Mouse (Mus musculus) liver, embryonic 14.5 days (tissue): ENCODE results near the gene Tns1. TPM values are rescaled to one million over a fixed set of nuclear protein-coding genes. Genes with fewer than 3 reads are reported as not detected.

Experiments
- ATAC-seq: fragments of 200-750 bp; cut with Nextera tagmentation; 2 replicates; pipeline ENCODE4 v1.8.0; 2017; ENCODE audit warnings: moderate number of reproducible peaks, mild to moderate bottlenecking, moderate library complexity; ENCODE audit not compliant: insufficient read depth
- DNase-seq, 3 experiments: peaks; one replicate each; pipeline ENCODE4 v3.0.0-alpha.2; 2012 to 2013; ENCODE audit warnings: low read depth in 3 of 3, low spot score in 3 of 3
- H3K27ac ChIP-seq: fragments of 300-500 bp; sonication (generic); 2 replicates; pipeline ENCODE4 v1.5.1; 2014; ENCODE audit warnings: moderate library complexity, mild to moderate bottlenecking, control low read depth, inconsistent platforms
- H3K27me3 ChIP-seq: fragments of 300-500 bp; sonication (generic); 2 replicates; pipeline ENCODE4 v1.6.1; 2014; ENCODE audit warnings: mild to moderate bottlenecking, low read length, moderate library complexity; ENCODE audit not compliant: control insufficient read depth, insufficient read depth
- H3K36me3 ChIP-seq: fragments of 300-500 bp; sonication (generic); replicated peaks from 2 replicates; pipeline ENCODE4 v1.6.1; 2014; ENCODE audit warnings: low read depth; ENCODE audit not compliant: control insufficient read depth, insufficient read depth
- H3K4me1 ChIP-seq, 2 experiments: fragments of 200-500 bp in 1 of 2; fragments of 300-500 bp in 1 of 2; sonication (generic) in 1 of 2; replicated peaks; 2 replicates each; pipeline ENCODE4 v1.6.1; 2012 to 2014; ENCODE audit warnings: antibody characterized with exemption in 1 of 2, inconsistent platforms in 1 of 2, low read length in 1 of 2; ENCODE audit not compliant: control insufficient read depth in 2 of 2, insufficient read depth in 2 of 2
- H3K4me2 ChIP-seq: fragments of 300-500 bp; sonication (generic); 2 replicates; pipeline ENCODE4 v1.6.1; 2014; ENCODE audit warnings: low read depth, mild to moderate bottlenecking, control low read depth, moderate library complexity
- H3K4me3 ChIP-seq, 2 experiments: fragments of 200-500 bp in 1 of 2; fragments of 300-500 bp in 1 of 2; sonication (generic) in 1 of 2; 2 replicates each; pipeline ENCODE4 v1.5.1; 2012 to 2014; ENCODE audit warnings: low read depth in 2 of 2, low read length in 2 of 2, mild to moderate bottlenecking in 2 of 2, control low read depth in 1 of 2, inconsistent platforms in 1 of 2, moderate library complexity in 1 of 2; ENCODE audit not compliant: insufficient read depth in 1 of 2
- H3K9ac ChIP-seq: fragments of 300-500 bp; sonication (generic); replicated peaks from 2 replicates; pipeline ENCODE4 v1.6.1; 2014; ENCODE audit warnings: mild to moderate bottlenecking, control low read depth, moderate library complexity
- H3K9me3 ChIP-seq: fragments of 300-500 bp; sonication (generic); 2 replicates; pipeline ENCODE4 v1.6.1; 2016; ENCODE audit warnings: low read length, mixed read lengths; ENCODE audit not compliant: control insufficient read depth
- CTCF ChIP-seq: IDR thresholded peaks from 2 replicates; pipeline ENCODE4 v1.5.1; 2016; ENCODE audit warnings: antibody characterized with exemption, low read depth, control low read depth
- EP300 ChIP-seq: IDR thresholded peaks from 2 replicates; pipeline ENCODE4 v1.6.1; 2016; ENCODE audit warnings: antibody characterized with exemption, low read depth
- WGBS: fragments of 180-500 bp; shearing (Covaris S2); extraction: QIAGEN DNeasy Blood & Tissue Kit; methylation state at CpG from one replicate; pipeline ENCODE4 v1.1.7; 2014; ENCODE audit not compliant: insufficient replicate concordance; 5-methylcytosine and 5-hydroxymethylcytosine counted together
- polyA plus RNA-seq, 2 experiments: library from polyadenylated mRNA; depleted of rRNA in 1 of 2; stranded (reverse) in 1 of 2; unstranded in 1 of 2; fragments of >200 nt; fragmentation: Nextera tagmentation in 1 of 2; extraction: Ambion mirVana in 1 of 2; gene quantifications; 2 replicates each; pipeline versions ENCODE4 v1.2.1 to v1.2.3; 2012 to 2014

Gene Tns1
- polyA plus RNA-seq, 2 experiments, result 7.2 to 15.7 TPM

DNA sequence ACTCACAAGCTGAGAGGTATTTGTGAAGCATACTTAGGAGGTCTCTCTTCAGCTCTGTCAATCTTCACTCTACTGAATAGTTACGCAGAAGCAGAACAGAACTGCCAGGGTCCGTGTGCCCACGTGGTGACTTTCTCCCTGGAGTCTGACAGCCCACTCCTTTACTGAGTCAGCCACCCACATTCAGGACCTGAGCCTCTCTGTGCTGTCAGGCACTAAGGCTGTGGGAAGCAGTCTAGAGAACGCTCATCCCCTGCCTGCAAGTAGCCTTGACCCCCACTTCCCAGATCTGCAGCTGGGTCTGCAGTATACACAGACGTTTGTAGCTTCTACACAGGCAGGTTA is 191.1 kb downstream of the Tns1 start:
- WGBS, result 62% methylated on average over 5 of the region's 5 CpGs

DNA sequence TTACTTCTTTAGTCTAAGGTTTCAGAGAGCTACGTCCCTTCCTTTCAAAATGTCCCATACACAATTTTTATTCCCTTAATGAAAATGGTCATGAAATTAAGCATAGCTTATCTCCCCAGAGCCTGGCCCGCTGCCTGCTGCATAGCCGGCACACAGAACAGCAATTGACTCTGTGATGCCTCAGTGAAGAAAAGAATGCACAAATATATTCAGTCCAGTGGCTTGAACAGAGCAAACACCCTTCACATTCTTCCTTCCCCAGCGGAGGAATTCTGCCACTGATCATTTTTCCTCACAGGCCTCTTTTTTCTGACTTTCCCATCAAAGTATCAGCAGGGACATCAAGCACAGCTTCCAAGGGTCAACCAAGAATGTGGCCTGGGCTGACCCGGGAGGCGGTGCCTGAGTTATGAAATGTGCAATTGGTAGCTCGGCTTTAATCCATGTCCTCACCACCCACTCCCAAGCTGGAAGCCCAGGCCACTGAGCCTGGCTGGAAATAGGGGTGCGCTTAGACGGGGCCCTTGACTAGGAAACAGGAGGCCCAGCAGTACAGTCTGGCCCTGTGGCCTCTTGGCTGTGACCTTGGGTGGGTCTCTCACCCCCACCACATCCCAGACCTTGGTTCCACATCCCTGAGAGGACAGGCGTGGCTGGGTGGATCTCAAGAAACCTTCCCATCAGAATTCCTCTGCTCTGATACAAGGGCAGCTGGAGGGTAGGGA is 191.7 kb downstream of the Tns1 start:
- Histone ChIP-seq H3K4me2 (no peak overlapping the region), H3K27ac (no peak overlapping the region), H3K27me3 (no peaks in the 10 kb centered on the region), H3K9me3 (no peaks in the 10 kb centered on the region), H3K36me3 (no peaks in the 10 kb centered on the region), H3K9ac (no peak overlapping the region), H3K4me3 (no peak overlapping the region), H3K4me1 (peaks cover 0 to 7% of the 10 kb centered on the region in 2 experiments; a peak in 2 of 4 replicates)
- ATAC-seq, result no peak
- DNase-seq, result no peak
- WGBS, result 68% methylated on average over 10 of the region's 10 CpGs
- TF ChIP-seq CTCF (no peak), EP300 (no peak)

More for the DNA sequence above, 191.1 kb downstream of the Tns1 start:
- Histone ChIP-seq H3K36me3 (no peaks in the 10 kb centered on the region), H3K27ac (no peak overlapping the region), H3K4me3 (no peak overlapping the region), H3K9ac (no peak overlapping the region), H3K4me1 (peaks cover 0 to 7% of the 10 kb centered on the region in 2 experiments; a peak in 2 of 4 replicates), H3K4me2 (no peak overlapping the region), H3K9me3 (no peaks in the 10 kb centered on the region), H3K27me3 (no peaks in the 10 kb centered on the region)
- TF ChIP-seq CTCF, result no peak
- TF ChIP-seq EP300, result no peak
- no peak for ATAC-seq
- DNase-seq, result no peak

- ATAC-seq, result no peak
- H3K27me3 ChIP-seq, result no peaks in the 10 kb centered on the region
- no peak overlapping the region for H3K9ac ChIP-seq
- H3K4me1 ChIP-seq, result peaks cover 0 to 7% of the 10 kb centered on the region in 2 experiments; a peak in 2 of 4 replicates
- no peak for TF ChIP-seq CTCF
- TF ChIP-seq EP300, result no peak
- DNase-seq, result no peak
- no peak overlapping the region for H3K27ac ChIP-seq
- 67% methylated on average over 5 of the region's 5 CpGs for WGBS
- no peaks in the 10 kb centered on the region for H3K9me3 ChIP-seq
- H3K4me2 ChIP-seq, result no peak overlapping the region
- H3K36me3 ChIP-seq, result no peaks in the 10 kb centered on the region
- no peak overlapping the region for H3K4me3 ChIP-seq
Observed at GRCm38 (mm10) chr1:73931851-73932250, 192.4 kb downstream of the Tns1 start.

GRCm38 (mm10) chr1:73930411-73931134 is 193.7 kb downstream of the Tns1 start:
- DNase-seq (no peak), ATAC-seq (no peak)
- Histone ChIP-seq H3K27me3 (no peaks in the 10 kb centered on the region), H3K4me3 (no peak overlapping the region), H3K9ac (no peak overlapping the region), H3K4me1 (peaks cover 0 to 7% of the 10 kb centered on the region in 2 experiments; a peak in 2 of 4 replicates), H3K36me3 (peaks cover under 1% of the 10 kb centered on the region), H3K4me2 (no peak overlapping the region), H3K9me3 (no peaks in the 10 kb centered on the region), H3K27ac (no peak overlapping the region)
- TF ChIP-seq CTCF, result no peak
- no peak for TF ChIP-seq EP300
- WGBS, result 66% methylated on average over 8 of the region's 8 CpGs

DNA sequence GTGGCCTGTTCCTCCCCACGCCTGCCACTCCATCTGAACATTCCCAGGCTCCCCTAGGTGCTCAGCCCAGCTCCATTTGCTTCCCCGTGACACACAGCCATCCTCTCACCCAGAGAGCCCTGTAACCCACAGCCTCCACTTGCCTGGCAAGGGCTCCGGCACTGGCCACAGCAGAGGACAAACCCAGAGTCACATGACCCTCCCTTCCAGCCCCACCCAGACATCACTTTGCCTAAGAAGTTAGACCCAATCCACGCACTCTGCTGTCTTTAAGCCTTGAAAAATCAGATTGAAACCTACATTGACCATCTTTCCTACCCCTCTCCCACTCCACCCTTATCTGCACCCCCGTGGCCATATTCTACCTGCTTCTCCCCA is 194.3 kb downstream of the Tns1 start:
- Histone ChIP-seq H3K27me3 (no peaks in the 10 kb centered on the region), H3K36me3 (peaks cover 7% of the 10 kb centered on the region), H3K9me3 (no peaks in the 10 kb centered on the region), H3K27ac (no peak overlapping the region), H3K4me3 (no peak overlapping the region), H3K9ac (no peak overlapping the region), H3K4me2 (no peak overlapping the region), H3K4me1 (peaks cover 0 to 7% of the 10 kb centered on the region in 2 experiments; a peak in 2 of 4 replicates)
- TF ChIP-seq CTCF (no peak), EP300 (no peak)
- WGBS, result 66% methylated on average over 5 of the region's 5 CpGs
- ATAC-seq, result no peak
- DNase-seq, result no peak
